Mouse (Mus musculus): Measurements from ENCODE around the gene Cnbd2. TPM values are rescaled to one million over a fixed set of nuclear protein-coding genes. Genes with fewer than 3 reads are reported as not detected.

Cnbd2 gene
- polyA plus RNA-seq, 1 experiment = 6.5 TPM

DNA sequence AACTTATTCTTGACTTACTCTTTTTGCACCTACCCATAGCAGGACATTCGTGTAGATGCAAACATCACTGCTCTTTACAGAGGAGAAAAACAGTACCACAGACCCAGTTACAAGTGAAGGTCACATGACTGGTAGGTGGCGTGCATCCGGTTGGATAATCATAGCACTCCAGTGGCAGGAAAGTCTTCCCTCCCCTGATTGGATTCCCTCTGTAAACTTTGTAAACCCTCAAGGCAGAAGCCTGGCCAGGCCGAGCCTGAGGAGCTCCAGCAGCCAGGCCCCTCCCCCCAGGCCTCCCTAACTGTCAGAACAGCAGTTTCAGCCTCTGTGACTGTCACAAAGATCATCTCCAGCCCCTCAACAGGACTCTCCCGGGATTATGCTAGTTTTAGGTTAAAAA, 12.6 kb downstream of the Cnbd2 start:
- H3K36me3 ChIP-seq (ENCODE audit: control insufficient read depth, insufficient read depth, low read length, poor library complexity, severe bottlenecking) = no peaks in the 10 kb centered on the region
- H3K9me3 ChIP-seq (replicated peaks; ENCODE audit: control insufficient read depth, insufficient read depth, low read length, poor library complexity, severe bottlenecking) = no peaks in the 10 kb centered on the region
- TF ChIP-seq EP300 (IDR thresholded peaks at IDR 0.05; ENCODE audit: insufficient read depth, low read depth, low read length) = no peak
- TF ChIP-seq POLR2A (IDR thresholded peaks at IDR 0.05; ENCODE audit: insufficient read depth, low read length) = no peak
- no peak for TF ChIP-seq CTCF (IDR thresholded peaks at IDR 0.05; ENCODE audit: low read depth, low read length)
- H3K4me3 ChIP-seq (ENCODE audit: low read depth, low read length) = no peak overlapping the region
- no peaks in the 10 kb centered on the region for H3K27me3 ChIP-seq (ENCODE audit: control insufficient read depth, insufficient read depth, low read length, poor library complexity, severe bottlenecking)
- H3K9ac ChIP-seq (ENCODE audit: low read depth, poor library complexity, severe bottlenecking) = no peak overlapping the region
- H3K4me1 ChIP-seq (ENCODE audit: control insufficient read depth, insufficient read depth, low read length) = no peaks in the 10 kb centered on the region
- H3K27ac ChIP-seq (ENCODE audit: insufficient read depth, low read length) = no peak overlapping the region

DNA sequence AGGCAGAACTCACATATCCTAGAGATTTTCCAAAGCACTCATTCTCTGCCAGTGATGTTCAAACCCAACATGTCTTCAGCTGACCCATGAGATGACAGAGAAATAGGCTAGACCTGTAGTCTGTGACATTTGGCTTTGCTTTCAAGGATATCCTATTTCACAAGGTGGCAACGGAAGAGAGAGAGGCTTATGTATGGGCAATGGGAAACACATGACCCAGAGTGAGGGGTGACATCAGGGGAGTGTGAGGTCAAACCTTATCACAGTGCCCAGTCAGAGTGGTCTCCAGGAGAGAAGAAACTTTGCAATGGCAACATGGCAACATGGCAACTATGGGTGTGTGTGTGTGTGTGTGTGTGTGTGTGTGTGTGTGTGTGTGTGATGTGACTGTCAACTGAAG, 18.6 kb downstream of the Cnbd2 start:
- Histone ChIP-seq H3K9me3 (replicated peaks; ENCODE audit: control insufficient read depth, insufficient read depth, low read length, poor library complexity, severe bottlenecking) (no peaks in the 10 kb centered on the region), H3K27ac (ENCODE audit: insufficient read depth, low read length) (no peak overlapping the region), H3K4me3 (ENCODE audit: low read depth, low read length) (no peak overlapping the region), H3K4me1 (ENCODE audit: control insufficient read depth, insufficient read depth, low read length) (no peaks in the 10 kb centered on the region), H3K27me3 (ENCODE audit: control insufficient read depth, insufficient read depth, low read length, poor library complexity, severe bottlenecking) (no peaks in the 10 kb centered on the region), H3K9ac (ENCODE audit: low read depth, poor library complexity, severe bottlenecking) (no peak overlapping the region), H3K36me3 (ENCODE audit: control insufficient read depth, insufficient read depth, low read length, poor library complexity, severe bottlenecking) (no peaks in the 10 kb centered on the region)
- TF ChIP-seq POLR2A (IDR thresholded peaks at IDR 0.05; ENCODE audit: insufficient read depth, low read length) (no peak), EP300 (IDR thresholded peaks at IDR 0.05; ENCODE audit: insufficient read depth, low read depth, low read length) (no peak), CTCF (IDR thresholded peaks at IDR 0.05; ENCODE audit: low read depth, low read length) (no peak)

DNA sequence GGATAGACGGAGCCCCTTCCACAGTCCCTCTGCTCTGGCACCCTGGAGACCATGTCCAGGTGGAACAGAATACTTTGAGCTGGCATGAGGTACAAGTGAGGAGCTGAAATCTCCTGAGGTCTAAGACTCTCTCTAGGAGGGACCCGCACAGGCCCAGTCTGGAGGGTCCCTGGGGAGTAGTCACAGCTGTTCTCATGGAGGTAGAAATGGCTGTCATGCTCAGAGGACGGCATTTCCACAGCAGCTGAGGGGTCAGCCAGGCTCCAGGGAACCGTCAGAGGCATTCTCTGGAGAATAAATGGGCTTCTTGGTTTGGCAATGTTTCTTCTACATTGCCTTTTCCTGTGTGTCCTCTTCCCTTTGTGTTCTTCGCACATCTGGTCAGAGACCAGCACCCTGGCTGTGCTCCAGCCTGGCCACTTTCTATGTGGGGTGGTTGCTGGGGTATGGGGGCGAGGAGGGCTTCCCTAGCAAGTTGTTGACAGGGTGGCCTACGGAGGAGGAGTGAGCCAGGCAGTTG, 19.4 kb downstream of the Cnbd2 start:
- Histone ChIP-seq H3K36me3 (ENCODE audit: control insufficient read depth, insufficient read depth, low read length, poor library complexity, severe bottlenecking) (no peaks in the 10 kb centered on the region), H3K4me3 (ENCODE audit: low read depth, low read length) (no peak overlapping the region), H3K27me3 (ENCODE audit: control insufficient read depth, insufficient read depth, low read length, poor library complexity, severe bottlenecking) (no peaks in the 10 kb centered on the region), H3K27ac (ENCODE audit: insufficient read depth, low read length) (no peak overlapping the region), H3K9ac (ENCODE audit: low read depth, poor library complexity, severe bottlenecking) (no peak overlapping the region), H3K9me3 (replicated peaks; ENCODE audit: control insufficient read depth, insufficient read depth, low read length, poor library complexity, severe bottlenecking) (no peaks in the 10 kb centered on the region), H3K4me1 (ENCODE audit: control insufficient read depth, insufficient read depth, low read length) (no peaks in the 10 kb centered on the region)
- no peak for TF ChIP-seq EP300 (IDR thresholded peaks at IDR 0.05; ENCODE audit: insufficient read depth, low read depth, low read length)

DNA sequence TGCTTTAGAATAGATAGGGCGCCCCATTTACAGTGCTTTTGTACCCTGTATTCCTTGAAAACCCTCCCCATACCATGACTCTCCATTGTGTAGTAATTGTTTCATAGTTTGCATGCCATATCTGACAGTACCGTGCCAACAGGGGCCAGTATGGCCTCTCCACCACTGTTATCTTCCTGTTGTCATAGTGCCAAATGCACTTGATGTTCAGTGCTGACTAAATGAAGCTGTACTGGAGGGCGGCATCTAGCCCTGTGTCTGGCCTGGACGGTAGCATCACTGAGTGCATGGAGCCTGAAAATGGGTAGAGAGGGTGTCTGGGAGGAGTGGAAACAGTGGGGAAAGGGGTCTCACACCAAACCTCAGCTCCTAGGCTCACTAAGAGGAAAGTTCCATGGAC, 28.0 kb downstream of the Cnbd2 start:
- Histone ChIP-seq H3K9ac (ENCODE audit: low read depth, poor library complexity, severe bottlenecking) (no peak overlapping the region), H3K4me1 (ENCODE audit: control insufficient read depth, insufficient read depth, low read length) (no peaks in the 10 kb centered on the region), H3K36me3 (ENCODE audit: control insufficient read depth, insufficient read depth, low read length, poor library complexity, severe bottlenecking) (no peaks in the 10 kb centered on the region), H3K27ac (ENCODE audit: insufficient read depth, low read length) (no peak overlapping the region), H3K4me3 (ENCODE audit: low read depth, low read length) (no peak overlapping the region), H3K27me3 (ENCODE audit: control insufficient read depth, insufficient read depth, low read length, poor library complexity, severe bottlenecking) (no peaks in the 10 kb centered on the region), H3K9me3 (replicated peaks; ENCODE audit: control insufficient read depth, insufficient read depth, low read length, poor library complexity, severe bottlenecking) (no peaks in the 10 kb centered on the region)
- TF ChIP-seq CTCF (IDR thresholded peaks at IDR 0.05; ENCODE audit: low read depth, low read length) = no peak
- TF ChIP-seq POLR2A (IDR thresholded peaks at IDR 0.05; ENCODE audit: insufficient read depth, low read length) = no peak
- TF ChIP-seq EP300 (IDR thresholded peaks at IDR 0.05; ENCODE audit: insufficient read depth, low read depth, low read length) = no peak

DNA sequence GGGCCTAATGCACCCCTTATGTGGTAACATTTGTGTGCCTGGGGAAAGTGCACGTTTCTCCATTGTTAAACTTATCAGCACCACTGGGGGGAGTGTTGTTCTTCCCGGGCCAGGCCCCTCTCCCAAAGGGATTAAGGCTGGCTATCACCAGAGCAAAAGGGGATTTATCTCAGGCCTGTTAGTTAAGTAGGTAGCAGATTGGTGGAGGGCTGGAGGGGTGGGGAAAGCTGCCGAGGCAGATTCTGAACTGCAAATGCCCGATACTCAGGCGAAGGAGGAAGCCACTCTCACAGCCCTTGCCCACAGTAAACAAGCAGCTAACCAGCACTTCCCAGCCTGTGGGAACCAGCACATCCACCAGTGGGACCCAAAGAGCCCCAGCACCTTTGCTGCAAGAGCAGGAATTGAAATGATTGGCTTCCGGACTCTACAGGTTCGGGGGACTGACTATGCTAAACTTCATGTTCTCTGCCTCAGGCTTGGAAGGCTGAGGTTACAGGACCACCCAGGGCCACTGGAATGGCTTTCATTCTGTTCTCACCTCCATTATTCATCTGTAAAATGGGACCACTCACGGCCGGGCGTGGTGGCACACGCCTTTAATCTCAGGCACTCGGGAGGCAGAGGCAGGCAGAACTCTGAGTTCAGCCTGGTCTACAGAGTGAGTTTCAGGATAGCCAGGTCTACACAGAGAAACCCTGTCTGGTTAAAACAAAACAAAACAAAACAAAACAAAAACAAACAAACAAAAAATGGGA, 32.9 kb downstream of the Cnbd2 start:
- H3K27me3 ChIP-seq (ENCODE audit: control insufficient read depth, insufficient read depth, low read length, poor library complexity, severe bottlenecking) = no peaks in the 10 kb centered on the region
- H3K4me3 ChIP-seq (ENCODE audit: low read depth, low read length) = 0 out of 2 replicates have a peak overlapping the region, but pooled peaks have one; percentile 5
- TF ChIP-seq EP300 (IDR thresholded peaks at IDR 0.05; ENCODE audit: insufficient read depth, low read depth, low read length) (no peak), POLR2A (IDR thresholded peaks at IDR 0.05; ENCODE audit: insufficient read depth, low read length) (no peak), CTCF (IDR thresholded peaks at IDR 0.05; ENCODE audit: low read depth, low read length) (peak; percentile 20)
- H3K9me3 ChIP-seq (replicated peaks; ENCODE audit: control insufficient read depth, insufficient read depth, low read length, poor library complexity, severe bottlenecking) = no peaks in the 10 kb centered on the region
- peak overlapping the region; percentile 22 for H3K27ac ChIP-seq (ENCODE audit: insufficient read depth, low read length)
- no peaks in the 10 kb centered on the region for H3K36me3 ChIP-seq (ENCODE audit: control insufficient read depth, insufficient read depth, low read length, poor library complexity, severe bottlenecking)
- no peaks in the 10 kb centered on the region for H3K4me1 ChIP-seq (ENCODE audit: control insufficient read depth, insufficient read depth, low read length)
- no peak overlapping the region for H3K9ac ChIP-seq (ENCODE audit: low read depth, poor library complexity, severe bottlenecking)

DNA sequence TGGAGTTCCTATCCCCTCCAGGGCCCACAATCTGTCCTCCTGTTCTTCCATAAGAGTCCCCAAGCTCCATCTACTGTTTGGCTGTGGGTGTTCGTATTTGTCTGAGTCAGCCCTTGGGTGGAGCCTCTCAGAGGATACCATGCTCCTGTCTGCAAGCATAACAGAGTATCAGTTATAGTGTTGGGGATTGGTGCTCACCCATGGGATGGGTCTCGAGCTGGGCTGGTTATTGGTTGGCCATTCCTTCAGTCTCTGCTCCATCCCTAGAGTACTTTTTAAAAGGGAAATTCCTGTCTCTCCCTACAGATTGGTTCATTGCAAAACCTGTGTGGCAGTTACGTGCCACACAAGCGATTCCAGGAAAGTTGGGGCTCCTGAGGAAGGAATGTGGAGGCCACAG, 36.7 kb downstream of the Cnbd2 start:
- Histone ChIP-seq H3K36me3 (ENCODE audit: control insufficient read depth, insufficient read depth, low read length, poor library complexity, severe bottlenecking) (no peaks in the 10 kb centered on the region), H3K4me1 (ENCODE audit: control insufficient read depth, insufficient read depth, low read length) (peaks cover 2% of the 10 kb centered on the region), H3K9me3 (replicated peaks; ENCODE audit: control insufficient read depth, insufficient read depth, low read length, poor library complexity, severe bottlenecking) (no peaks in the 10 kb centered on the region), H3K4me3 (ENCODE audit: low read depth, low read length) (no peak overlapping the region), H3K27ac (ENCODE audit: insufficient read depth, low read length) (no peak overlapping the region), H3K9ac (ENCODE audit: low read depth, poor library complexity, severe bottlenecking) (no peak overlapping the region), H3K27me3 (ENCODE audit: control insufficient read depth, insufficient read depth, low read length, poor library complexity, severe bottlenecking) (no peaks in the 10 kb centered on the region)
- no peak for TF ChIP-seq CTCF (IDR thresholded peaks at IDR 0.05; ENCODE audit: low read depth, low read length)
- no peak for TF ChIP-seq POLR2A (IDR thresholded peaks at IDR 0.05; ENCODE audit: insufficient read depth, low read length)
- no peak for TF ChIP-seq EP300 (IDR thresholded peaks at IDR 0.05; ENCODE audit: insufficient read depth, low read depth, low read length)

All from ES-Bruce4 (cell line).